Mouse (Mus musculus) cerebellum, adult 2 months (tissue): ENCODE measurements around the gene Cox4i2.

ENCODE experiments used
- CTCF ChIP-seq: fragments of 200-500 bp; IDR thresholded peaks from 2 replicates; pipeline ENCODE4 v1.5.1; 2011; ENCODE audit warnings: low read depth, mild to moderate bottlenecking, control low read depth, low read length, moderate library complexity, borderline replicate concordance; ENCODE audit not compliant: insufficient read depth
- POLR2A ChIP-seq: fragments of 200-500 bp; IDR thresholded peaks from 2 replicates; pipeline ENCODE4 v1.6.1; 2011; ENCODE audit warnings: low read length, control low read depth, borderline replicate concordance; ENCODE audit not compliant: insufficient read depth

DNA sequence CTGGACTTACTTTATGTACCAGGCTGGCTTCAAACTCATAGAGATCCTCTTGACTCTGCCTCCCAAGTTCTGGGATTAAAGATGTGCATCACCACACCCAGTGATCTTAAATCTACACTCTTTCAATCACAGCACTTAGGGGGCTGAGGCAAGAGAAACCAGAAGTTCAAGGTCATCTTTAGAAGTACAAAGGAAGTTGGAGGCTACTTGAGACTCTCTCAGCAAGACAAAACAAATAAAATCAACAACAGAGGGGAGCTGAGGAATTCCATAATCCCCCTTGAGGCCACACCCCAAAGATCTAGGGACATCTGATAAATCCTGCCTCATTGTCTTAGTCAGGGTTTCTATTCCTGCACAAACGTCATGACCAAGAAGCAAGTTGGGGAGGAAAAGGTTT lies 18.3 kb downstream of the Cox4i2 start:
- no peak for TF ChIP-seq POLR2A
- TF ChIP-seq CTCF, result no peak
